Mouse (Mus musculus) thymus, postnatal 4 days (tissue): Measurements from ENCODE around the gene Prss16.

Experiments
- DNase-seq: peaks from one replicate; pipeline ENCODE4 v3.0.0; 2021

Prss16 gene

DNA sequence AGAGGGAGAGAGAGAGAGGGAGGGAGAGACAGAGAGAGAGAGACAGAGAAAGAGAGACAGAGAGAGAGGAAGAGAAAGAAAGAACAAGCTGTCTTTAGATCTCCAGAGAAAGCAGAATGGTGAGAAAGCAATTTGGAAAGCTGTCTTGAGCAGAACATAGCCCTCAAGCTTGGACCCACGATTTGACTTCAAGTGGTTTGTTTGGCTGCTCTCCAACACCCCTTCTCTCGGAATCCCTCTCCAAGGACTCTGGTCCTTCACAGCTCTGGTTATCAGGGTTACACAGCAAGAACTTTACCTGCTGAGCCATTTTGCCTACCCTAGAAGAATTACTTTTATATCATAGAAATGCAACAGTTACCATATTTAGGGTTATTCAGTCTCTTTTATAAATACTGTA lies 39.7 kb downstream of the Prss16 start:
- DNase-seq, result no peak

DNA sequence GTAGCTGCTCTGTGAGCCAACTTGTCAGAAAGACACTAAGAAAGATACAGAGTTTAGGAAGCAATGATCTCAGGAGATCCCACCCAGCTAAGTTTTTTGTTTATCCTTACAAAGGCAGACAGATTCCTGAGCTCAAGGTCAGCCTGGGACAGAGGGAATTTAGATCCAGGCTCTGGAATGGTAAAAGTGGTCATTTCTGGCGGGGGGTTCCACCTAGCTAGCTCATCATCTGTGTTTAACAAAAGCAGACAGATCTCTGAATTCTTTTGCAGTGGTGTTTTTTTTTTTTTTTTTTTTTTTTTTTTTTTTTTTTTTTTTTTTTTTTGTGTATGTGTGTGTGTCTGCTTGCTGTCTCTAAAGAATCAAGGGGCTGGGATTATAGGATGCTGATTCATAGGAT lies 40.3 kb downstream of the Prss16 start:
- DNase-seq, result no peak
